Mouse (Mus musculus) ES-Bruce4 (cell line): ENCODE measurements around the gene Eef1b2.
A peak's percentile ranks its signal among the peaks of the same experiment; 100 is the strongest.

Experiments
- CTCF ChIP-seq: IDR thresholded peaks from one replicate; pipeline ENCODE4 v1.8.1; 2011; ENCODE audit warnings: low read depth, low read length
- POLR2A ChIP-seq: IDR thresholded peaks from one replicate; pipeline ENCODE4 v1.8.1; 2011; ENCODE audit warnings: low read length; ENCODE audit not compliant: insufficient read depth

GRCm38 (mm10) chr1:63203950-63204659 is 27.5 kb downstream of the Eef1b2 start:
- TF ChIP-seq CTCF: peak; percentile 25
- no peak for TF ChIP-seq POLR2A
